Mouse (Mus musculus): Measurements from ENCODE around the gene Fry.

GRCm38 (mm10) chr5:150477364-150477763, 358.9 kb downstream of the Fry start:
- TF ChIP-seq CTCF (IDR thresholded peaks at IDR 0.05; ENCODE audit: low read depth, low read length): no peak
- no peak for TF ChIP-seq EP300 (IDR thresholded peaks at IDR 0.05; ENCODE audit: insufficient read depth, low read depth, low read length)
- no peak for TF ChIP-seq POLR2A (IDR thresholded peaks at IDR 0.05; ENCODE audit: insufficient read depth, low read length)
